Mouse (Mus musculus) lung, postnatal 0 days (tissue): Measurements from ENCODE around the gene Tsc2.

Experiments used
- CTCF ChIP-seq: IDR thresholded peaks from 2 replicates; pipeline ENCODE4 v1.5.1; 2016; ENCODE audit warnings: antibody characterized with exemption, mild to moderate bottlenecking
- EP300 ChIP-seq: IDR thresholded peaks from 2 replicates; pipeline ENCODE4 v1.6.1; 2016; ENCODE audit warnings: antibody characterized with exemption, mild to moderate bottlenecking, control low read depth

DNA sequence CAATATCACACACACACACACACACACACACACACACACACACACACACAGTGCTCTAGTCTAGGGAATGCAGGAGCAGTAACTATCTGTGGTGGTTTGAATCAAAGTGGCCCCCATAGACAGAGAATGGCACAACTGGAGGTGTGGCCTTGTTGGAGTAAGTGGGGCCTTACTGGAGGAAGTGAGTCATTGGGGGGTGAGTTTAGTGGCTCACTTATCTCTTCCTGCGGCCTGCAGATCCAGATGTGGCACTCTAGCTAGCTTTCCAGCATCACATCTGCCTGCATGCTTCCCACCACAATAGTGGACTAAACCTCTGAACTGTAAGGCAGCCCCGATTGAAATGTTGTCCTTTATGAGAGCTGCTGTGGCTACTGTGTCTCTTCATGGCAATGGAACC is 21.7 kb downstream of the Tsc2 start:
- TF ChIP-seq CTCF (no peak), EP300 (no peak)
